Mouse (Mus musculus) gastrocnemius, adult 18-20 months (tissue): ENCODE results near the gene 1700001C19Rik. TPM values are rescaled to one million over a fixed set of nuclear protein-coding genes. Genes with fewer than 3 reads are reported as not detected.

Experiments used
- DNase-seq: peaks from one replicate; pipeline ENCODE4 v3.0.0; 2021; ENCODE audit warnings: low spot score
- long read RNA-seq, 2 experiments: library from polyadenylated mRNA; stranded (forward); transcript quantifications; one replicate each; pipeline ENCODE4 v2.0.0; 2021
- total RNA-seq, 2 experiments: library from RNA; stranded (reverse); gene quantifications; 2 replicates each; pipeline ENCODE4 v1.2.3; 2021

The 1700001C19Rik gene
- not detected for total RNA-seq
- long read RNA-seq, experiment 1, result 0 reads
- long read RNA-seq, experiment 2, result 0 reads

DNA sequence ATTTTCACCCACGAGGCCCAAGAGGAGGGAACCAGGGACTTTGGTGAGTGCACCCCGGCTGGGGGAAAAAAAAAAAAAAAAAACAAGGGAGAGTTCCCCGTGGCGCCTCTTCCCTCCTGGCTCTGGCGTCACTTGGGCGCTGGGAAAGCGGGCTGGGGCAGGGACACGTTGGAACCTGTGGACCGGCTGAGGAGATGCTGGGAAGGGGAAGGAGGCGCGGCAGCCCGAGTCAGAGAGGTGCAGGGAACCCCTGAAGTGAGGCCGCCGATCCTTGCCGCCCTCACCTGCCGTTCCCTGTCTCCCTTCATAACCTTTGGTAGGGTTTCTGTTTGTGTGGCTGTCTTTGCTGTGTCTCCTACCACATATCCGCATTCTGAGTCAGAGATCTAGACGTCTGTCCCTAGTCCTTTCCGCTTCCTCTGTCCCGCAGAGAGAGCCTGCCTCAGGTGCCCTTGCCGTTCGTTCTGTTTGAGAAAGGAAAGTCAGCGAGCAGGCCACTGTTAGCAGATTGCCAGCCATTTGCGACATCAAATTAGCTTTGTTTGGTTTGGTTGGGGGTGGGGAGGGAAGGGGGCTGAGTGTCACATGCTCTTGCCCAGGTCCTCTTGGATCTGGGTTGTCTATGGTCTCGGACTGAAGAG, at the start of gene 1700001C19Rik:
TSS of gene 1700001C19Rik (minus strand) at position 470 of the 641 bp plus-strand sequence.
- DNase-seq, result no peak

DNA sequence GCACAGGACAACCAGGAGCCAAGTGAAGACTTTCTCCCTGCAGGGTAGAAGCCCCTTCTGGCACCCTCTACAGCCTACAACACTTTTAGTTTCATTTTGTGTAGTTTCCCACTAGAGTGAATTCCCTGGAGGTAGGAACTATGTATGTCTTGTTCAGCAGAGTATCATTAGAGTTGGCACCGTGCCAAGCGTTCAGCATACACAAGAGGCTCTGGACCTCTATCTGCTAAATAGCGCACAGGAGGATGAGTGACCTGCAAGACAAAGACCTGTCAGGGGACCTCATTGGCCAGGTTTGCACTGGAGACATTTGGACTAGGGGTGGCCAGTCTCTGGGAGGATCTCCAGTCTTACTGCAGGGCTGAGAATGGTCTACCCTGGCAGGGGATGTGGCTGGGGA, 48.6 kb upstream of the 1700001C19Rik start:
- no peak for DNase-seq

DNA sequence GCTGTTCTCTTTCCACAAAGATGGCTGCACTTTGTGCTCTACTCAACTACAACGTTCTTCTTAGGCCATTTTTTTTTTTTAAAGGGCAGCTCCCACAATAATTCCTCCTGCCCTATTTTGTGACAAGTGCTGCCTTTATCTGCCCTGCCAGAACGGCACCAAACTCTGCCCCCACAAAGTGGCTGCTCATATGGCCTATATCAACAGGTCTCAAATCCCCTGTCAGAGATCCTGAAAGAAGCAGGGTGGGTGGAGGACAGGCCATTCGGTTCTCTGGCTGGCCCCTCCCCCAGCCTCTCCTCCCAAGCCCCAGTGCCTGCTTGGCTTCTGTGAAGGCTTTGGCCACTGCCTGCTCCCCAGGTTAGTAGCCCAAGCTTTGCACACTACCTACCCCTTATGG, 47.8 kb upstream of the 1700001C19Rik start:
- DNase-seq, result no peak

- no peak for DNase-seq
These were observed 47.2 kb upstream of the 1700001C19Rik start for GRCm38 (mm10) chr17:47484241-47484921.

GRCm38 (mm10) chr17:47482401-47482800, 45.2 kb upstream of the 1700001C19Rik start:
- peak; percentile 60 for DNase-seq

GRCm38 (mm10) chr17:47479887-47480286, 42.7 kb upstream of the 1700001C19Rik start:
- DNase-seq, result no peak

GRCm38 (mm10) chr17:47475714-47476113, 38.5 kb upstream of the 1700001C19Rik start:
- no peak for DNase-seq

GRCm38 (mm10) chr17:47475181-47475580, 38.0 kb upstream of the 1700001C19Rik start:
- DNase-seq, result no peak

DNA sequence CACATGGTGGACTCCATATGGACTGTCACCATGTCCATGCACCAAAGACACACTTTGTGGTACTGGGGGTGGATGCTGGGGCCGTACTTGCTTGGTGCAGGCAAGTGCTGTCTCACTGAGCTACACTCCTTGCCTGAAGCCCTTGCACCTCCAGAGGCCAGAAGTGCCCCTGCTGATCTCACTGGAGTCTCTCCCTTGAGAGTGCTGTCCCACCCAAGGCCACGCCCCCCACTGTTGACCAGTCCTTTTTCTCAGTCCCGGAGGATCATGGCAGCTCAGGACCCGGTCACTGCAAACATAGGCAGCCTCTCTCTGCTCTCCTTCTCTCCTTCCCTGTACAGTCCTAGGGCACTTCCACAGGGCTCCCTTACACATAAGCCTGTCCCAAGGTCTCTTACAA, 37.1 kb upstream of the 1700001C19Rik start:
- DNase-seq, result no peak

DNA sequence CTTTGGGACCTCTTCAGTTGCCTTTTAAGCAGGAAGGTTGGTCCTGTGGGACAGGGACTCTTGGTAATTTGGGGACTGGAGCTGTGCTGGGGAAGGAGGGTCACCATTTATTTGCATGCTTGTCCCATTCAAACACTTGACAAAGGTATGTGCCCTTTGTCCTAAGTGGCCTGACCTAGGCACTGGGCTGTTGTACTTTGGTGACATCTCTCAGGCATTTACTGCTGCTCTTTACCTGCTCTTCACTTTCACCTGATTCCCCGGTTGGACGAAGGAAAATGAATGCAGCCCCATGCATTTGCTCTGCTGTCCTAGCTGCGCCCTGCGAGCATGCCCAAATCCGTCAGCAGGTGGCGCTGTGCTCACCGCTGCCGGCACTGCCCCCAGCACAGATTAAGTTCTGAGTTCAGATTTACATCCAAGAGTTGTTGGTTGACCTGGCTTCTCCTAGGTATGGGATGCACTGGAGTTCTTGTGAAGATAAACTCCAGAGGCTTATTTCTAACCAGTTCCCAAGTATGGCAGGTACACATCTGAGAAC, 36.3 kb upstream of the 1700001C19Rik start:
- peak; percentile 39 for DNase-seq

DNA sequence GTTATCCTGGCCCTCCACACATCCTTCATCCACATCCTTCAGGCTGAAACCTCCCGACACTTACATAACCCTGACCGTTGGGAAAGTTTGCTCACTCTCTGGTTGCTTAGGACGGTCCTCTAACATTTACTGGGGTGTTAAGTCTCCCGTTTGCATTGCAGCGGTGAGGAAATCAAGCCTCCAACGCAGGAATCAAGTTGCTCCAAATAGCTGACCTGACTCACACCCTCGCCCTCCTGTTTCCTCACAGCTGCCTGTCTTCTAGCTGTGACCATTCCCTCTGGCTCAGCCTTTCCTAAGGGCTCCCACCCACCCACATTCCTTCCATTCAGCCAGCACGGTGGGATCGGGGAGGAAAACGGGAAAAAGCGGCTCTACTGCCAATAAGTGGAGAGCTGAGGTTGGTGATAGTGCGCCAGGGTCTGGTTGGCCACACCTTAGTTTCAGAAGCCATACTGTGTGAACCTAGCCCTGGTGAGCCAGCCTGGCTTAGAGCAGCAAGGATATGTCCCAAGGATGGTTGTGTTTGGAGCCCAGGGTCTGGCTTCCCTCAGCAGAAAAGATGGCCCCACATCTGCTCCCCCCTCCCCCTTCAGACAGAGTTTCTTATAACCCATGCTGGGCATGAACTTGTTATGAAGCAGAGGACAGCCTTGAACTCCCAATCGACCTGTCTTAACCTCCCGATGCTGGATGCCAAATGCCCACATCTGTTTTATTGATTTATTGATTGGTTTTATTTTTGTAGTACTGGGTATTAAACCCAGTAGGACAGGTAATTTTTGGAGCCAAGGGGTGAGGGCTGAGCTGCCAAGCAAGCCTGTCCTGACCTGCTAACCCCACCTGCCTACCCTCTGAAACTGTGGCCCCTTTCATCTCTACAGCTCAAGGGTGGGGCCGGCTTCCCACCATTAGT, 35.5 kb upstream of the 1700001C19Rik start:
- DNase-seq, result no peak

GRCm38 (mm10) chr17:47470686-47471085, 33.5 kb upstream of the 1700001C19Rik start:
- DNase-seq, result no peak

- DNase-seq, result no peak
These were observed 32.9 kb upstream of the 1700001C19Rik start for GRCm38 (mm10) chr17:47470121-47470520.

- DNase-seq, result no peak
These were observed 32.5 kb upstream of the 1700001C19Rik start for GRCm38 (mm10) chr17:47469642-47470041.

GRCm38 (mm10) chr17:47468466-47468865, 31.3 kb upstream of the 1700001C19Rik start:
- DNase-seq, result no peak

DNA sequence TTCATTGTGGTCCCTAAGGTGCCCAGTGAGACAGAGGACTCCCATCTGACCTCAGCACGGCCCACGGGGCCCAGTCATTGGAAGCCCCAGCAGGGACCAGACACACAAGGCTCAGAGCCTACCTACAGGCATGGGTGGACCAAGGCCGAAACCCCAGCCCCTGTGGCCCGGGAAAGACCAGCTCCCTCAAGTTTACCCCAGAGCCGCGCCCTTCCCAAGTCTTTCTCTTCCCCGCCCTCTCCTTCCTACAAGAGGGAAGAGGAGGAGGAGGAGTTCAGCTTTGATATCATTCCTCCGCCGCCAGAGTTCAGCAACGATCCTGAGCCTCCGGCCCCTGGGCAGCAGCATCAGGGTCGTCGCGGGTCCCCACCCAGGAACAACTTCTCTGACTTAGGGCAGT, 30.9 kb upstream of the 1700001C19Rik start:
- no peak for DNase-seq

- DNase-seq, result no peak
These were observed 30.5 kb upstream of the 1700001C19Rik start for GRCm38 (mm10) chr17:47467659-47468058.

DNA sequence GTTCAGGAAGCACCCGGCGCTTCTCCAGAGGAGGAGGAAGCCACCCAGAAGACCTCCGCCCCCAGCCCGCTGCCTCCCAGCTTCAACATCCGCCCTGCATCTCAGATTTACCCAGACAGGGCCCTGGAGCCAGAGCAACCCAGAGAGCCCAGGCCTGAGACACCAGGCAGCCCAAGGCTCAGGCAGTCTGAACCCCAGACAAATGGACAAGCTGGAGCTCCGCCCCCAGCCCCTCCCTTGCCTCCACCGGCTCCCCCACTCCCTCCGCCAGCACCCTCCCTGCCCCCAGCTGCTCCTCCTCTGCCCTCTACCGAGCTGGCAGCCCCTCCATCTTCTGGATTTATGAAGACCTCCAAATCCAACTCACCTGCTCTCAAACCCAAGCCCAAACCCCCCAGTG, 29.1 kb upstream of the 1700001C19Rik start:
- no peak for DNase-seq

GRCm38 (mm10) chr17:47465016-47465415, 27.8 kb upstream of the 1700001C19Rik start:
- no peak for DNase-seq

- no peak for DNase-seq
These were observed 27.2 kb upstream of the 1700001C19Rik start for GRCm38 (mm10) chr17:47464248-47464965.
